Mouse (Mus musculus): ENCODE data around the gene Atad1.

- TF ChIP-seq POLR2A (IDR thresholded peaks at IDR 0.05; ENCODE audit: insufficient read depth, low read depth, low read length) (no peak), CTCF (IDR thresholded peaks at IDR 0.05) (no peak)
Observed at GRCm38 (mm10) chr19:32653630-32654362, 85.8 kb downstream of the Atad1 start.
